Mouse (Mus musculus): ENCODE measurements around the gene Acly.

Gene Acly

GRCm38 (mm10) chr11:100512384-100512783, 15.4 kb downstream of the Acly start:
- DNase-seq (ENCODE audit: low spot score in 2 of 2): peak in 1 of 2 experiments; percentile 24

- no peak for DNase-seq (ENCODE audit: low spot score in 2 of 2)
These were observed 17.2 kb downstream of the Acly start for GRCm38 (mm10) chr11:100510556-100510955.

GRCm38 (mm10) chr11:100505997-100506396, 21.8 kb downstream of the Acly start:
- no peak for DNase-seq (ENCODE audit: low spot score in 2 of 2)

DNA sequence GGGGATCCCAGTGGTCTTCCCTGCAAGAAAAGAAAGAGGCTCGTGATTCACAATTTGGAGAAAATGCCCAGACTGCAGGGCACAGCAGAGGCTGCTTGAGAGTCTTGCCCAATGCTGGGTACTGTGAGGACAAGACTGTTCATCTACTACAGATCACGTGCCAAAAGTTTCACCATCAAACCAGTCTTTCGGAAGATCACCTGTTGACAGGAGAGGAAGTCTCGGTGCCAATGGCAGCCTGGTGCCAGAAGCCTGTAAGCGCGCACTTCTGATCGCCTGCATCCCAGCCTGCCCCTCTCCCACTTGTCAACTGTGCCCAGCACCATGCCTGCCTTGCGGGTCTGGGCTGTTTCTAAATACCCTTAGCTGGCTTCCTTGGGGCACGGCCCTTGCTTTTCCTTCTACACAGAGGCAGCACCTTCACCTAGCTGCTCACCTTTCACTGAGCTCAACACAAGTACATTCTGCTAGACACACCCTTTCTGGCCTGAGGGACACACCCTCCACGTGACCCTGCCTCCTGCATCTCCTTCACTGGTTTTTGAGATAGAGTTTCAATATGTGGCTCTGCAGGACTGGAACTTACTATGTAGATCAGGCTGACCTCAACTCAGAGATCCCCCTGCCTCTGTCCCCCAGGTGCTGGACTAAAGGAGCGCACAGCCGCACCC, 22.7 kb downstream of the Acly start:
- no peak for DNase-seq (ENCODE audit: low spot score in 2 of 2)

- DNase-seq (ENCODE audit: low spot score in 2 of 2): no peak
These were observed 26.5 kb downstream of the Acly start for GRCm38 (mm10) chr11:100501321-100501720.

- no peak for DNase-seq (ENCODE audit: low spot score in 2 of 2)
These were observed 27.1 kb downstream of the Acly start for GRCm38 (mm10) chr11:100500651-100501050.

GRCm38 (mm10) chr11:100500241-100500640, 27.6 kb downstream of the Acly start:
- no peak for DNase-seq (ENCODE audit: low spot score in 2 of 2)

- no peak for DNase-seq (ENCODE audit: low spot score in 2 of 2)
These were observed 34.0 kb downstream of the Acly start for GRCm38 (mm10) chr11:100493771-100494170.

- DNase-seq (ENCODE audit: low spot score in 2 of 2): no peak
These were observed 36.8 kb downstream of the Acly start for GRCm38 (mm10) chr11:100490951-100491350.

- DNase-seq (ENCODE audit: low spot score in 2 of 2): no peak
These were observed 41.8 kb downstream of the Acly start for GRCm38 (mm10) chr11:100485801-100486538.

- no peak for DNase-seq (ENCODE audit: low spot score in 2 of 2)
These were observed 43.3 kb downstream of the Acly start for GRCm38 (mm10) chr11:100484461-100484860.

DNA sequence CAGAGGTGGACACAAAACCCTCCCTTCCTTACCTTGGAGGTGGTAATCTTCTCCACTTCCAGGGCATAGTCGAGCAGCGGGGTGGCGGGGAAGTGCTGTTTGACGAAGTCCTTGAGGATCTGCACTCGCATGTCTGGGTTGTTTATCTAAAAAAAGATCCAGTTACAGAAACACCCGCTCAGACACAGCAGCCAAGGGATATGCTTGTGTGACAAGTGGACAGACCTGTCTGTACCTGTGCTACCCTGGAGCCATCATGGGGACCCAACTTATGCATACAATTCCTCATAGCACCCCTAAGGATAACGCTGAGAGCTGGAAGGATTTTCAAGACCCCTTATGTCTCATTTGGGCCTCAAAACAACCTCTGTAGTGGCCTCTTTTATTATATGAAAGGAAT, 48.6 kb downstream of the Acly start:
- no peak for DNase-seq (ENCODE audit: low spot score in 2 of 2)

DNA sequence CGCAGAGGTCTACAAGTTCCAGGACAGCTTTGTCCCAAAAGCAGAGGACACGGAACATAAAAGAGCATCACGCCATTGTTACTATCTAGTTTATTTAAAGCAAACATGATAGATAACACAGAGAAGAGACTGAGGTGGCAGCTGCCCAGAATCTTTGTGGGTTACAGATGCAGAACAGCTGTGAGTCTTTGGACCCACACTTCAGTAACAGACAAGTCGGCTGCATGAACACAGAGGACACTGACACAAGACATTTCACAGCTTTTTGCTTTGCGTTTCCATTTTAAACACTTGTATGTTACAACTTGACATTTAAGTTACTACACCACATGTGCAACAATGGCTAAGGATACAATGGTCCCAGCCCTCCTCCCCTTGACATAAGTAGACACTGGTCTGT, 51.5 kb downstream of the Acly start:
- DNase-seq (ENCODE audit: low spot score in 2 of 2): no peak

DNA sequence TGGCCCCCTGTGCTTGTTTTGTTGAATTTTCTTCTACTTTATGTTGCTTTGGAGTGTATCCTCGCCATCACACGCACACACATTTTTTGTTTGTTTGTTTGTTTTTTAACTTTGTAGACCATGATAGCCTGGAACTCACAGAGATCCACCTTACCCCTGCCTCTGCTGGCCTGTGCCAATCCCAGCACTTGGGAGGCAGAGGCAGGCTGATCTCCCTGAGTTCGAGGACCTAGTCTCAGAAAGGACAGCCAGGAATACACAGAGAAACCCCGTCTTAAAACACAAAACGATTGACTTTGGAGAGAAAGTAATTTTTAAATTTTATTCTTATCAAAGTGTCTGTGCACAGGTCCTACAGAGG, 54.9 kb downstream of the Acly start:
- DNase-seq (ENCODE audit: low spot score in 2 of 2): no peak

- DNase-seq (ENCODE audit: low spot score in 2 of 2): peak; percentile 83 to 88
These were observed 55.4 kb downstream of the Acly start, which contains the start of gene Klhl11 for GRCm38 (mm10) chr11:100472197-100472934. TSS of gene Klhl11 (minus strand) at chr11:100472741.

GRCm38 (mm10) chr11:100471352-100472196, 56.2 kb downstream of the Acly start:
- DNase-seq (ENCODE audit: low spot score in 2 of 2): no peak

GRCm38 (mm10) chr11:100465833-100466232, 62.0 kb downstream of the Acly start:
- DNase-seq (ENCODE audit: low spot score in 2 of 2): no peak

DNA sequence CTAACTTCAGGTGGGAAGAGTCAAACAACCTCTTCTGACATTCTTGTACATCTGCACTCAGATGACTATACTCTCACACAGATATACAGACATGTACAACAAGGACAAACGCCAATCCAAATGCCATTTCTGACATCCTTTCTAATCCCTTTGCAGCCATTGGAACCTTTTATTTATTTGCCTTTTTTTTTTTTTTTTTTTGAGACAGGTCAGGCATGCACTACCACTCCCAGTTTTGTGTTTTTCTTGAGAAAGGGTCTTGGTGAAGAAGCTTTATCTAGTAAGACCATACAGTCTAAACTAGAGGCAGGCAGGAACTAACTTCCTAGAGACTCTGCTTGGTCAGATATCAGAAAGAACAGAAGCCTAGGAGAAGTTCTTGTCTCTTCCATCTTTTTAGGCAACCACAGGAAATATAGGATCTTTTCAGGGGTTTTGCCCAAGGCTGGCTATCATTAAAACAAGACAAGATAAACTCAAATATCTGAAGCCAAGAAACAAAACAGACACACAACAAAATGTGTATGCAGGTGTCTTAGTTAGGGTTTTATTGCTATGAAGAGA, 62.5 kb downstream of the Acly start:
- DNase-seq (ENCODE audit: low spot score in 2 of 2): no peak

DNA sequence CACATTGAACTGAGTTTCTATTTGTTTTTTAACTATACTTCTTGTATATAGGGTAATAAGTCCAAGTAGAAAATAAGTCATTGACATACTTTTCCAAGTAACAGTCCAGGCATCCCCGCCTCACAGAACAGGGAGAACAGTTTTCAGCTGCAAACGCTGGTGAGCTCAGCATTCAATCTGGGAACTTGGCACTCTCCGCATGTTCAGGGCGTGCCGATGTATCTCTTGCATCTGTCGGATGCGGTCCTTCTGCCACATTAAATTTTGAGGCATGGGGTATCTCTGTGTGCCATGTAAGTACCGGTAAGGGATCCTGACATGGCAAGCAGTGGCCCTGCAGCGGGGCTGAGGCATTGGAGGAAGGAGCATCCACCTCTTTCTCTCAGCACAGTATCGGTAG, 65.1 kb downstream of the Acly start:
- DNase-seq (ENCODE audit: low spot score in 2 of 2): no peak

DNA sequence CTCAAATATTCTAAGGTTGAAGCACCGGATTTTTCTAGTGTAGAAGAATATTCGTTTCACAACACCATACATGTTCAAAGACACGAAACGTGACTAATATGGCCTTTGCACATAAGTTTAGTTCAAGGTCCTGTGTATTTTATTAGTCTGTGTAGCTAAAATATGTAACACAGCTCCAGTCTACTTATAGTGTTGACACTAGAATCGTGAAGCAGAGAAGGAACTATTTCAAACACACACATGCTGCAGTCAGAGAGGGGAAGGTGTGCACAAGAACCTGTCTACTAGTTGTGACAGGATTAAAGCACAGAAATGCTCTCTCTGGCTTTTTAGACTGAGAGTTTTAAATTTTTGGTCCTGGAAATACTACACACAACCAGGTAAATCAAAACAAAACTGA, 70.1 kb downstream of the Acly start:
- no peak for DNase-seq (ENCODE audit: low spot score in 2 of 2)

- no peak for DNase-seq (ENCODE audit: low spot score in 2 of 2)
These were observed 70.6 kb downstream of the Acly start for GRCm38 (mm10) chr11:100457247-100457646.
